Mouse (Mus musculus): ENCODE data around the gene Rere.

- TF ChIP-seq CTCF (IDR thresholded peaks at IDR 0.05; ENCODE audit: low read depth), result no peak
- TF ChIP-seq EP300 (optimal IDR thresholded peaks at IDR 0.05), result no peak
Measured at GRCm38 (mm10) chr4:150384405-150384804, 103.0 kb downstream of the Rere start.
